Mouse (Mus musculus) CH12F3 (cell line): ENCODE measurements around the gene Lcn8.

Experiments used
- in situ Hi-C: fragments of 300-500 bp; cut with MboI; formaldehyde crosslinking; loops from 2 replicates; pipeline ENCODE4 v1.14.3; 2020; ENCODE audit warnings: low sequenced_read_pairs

The Lcn8 gene

GRCm38 (mm10) chr2:25652902-25653301, at the start of gene Lcn8:
Lcn8 (plus strand) TSS chr2:25653120.
- in situ Hi-C loops = no loop called here

- in situ Hi-C loops = no loop called here
These were observed 44.9 kb upstream of the Lcn8 start, which contains the start of gene Rabl6 for GRCm38 (mm10) chr2:25607761-25608622. Rabl6 (minus strand) TSS chr2:25608521.

- in situ Hi-C loops = no loop called here
These were observed 44.2 kb upstream of the Lcn8 start for GRCm38 (mm10) chr2:25608671-25609070.

DNA sequence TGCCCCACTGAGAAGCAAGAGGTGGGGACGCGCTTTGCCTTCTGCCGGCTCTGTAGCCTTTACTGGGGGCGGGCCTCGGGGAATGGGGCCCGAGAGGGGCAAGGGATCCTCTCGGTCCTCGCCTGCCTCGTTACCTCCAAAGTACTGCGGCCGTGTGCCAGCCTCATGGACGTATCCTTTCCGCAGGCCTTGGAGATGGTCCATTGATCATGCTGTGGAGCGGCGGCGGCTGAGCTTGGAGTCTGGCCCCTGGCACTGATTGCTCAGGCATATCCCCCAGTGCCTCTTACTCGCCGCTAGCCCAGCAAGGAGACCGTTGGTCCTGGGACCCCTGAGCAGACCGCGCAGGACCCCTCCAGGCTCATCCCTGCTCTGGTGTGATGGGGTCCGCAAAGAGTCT, 36.5 kb upstream of the Lcn8 start:
- in situ Hi-C loops = no loop called here

DNA sequence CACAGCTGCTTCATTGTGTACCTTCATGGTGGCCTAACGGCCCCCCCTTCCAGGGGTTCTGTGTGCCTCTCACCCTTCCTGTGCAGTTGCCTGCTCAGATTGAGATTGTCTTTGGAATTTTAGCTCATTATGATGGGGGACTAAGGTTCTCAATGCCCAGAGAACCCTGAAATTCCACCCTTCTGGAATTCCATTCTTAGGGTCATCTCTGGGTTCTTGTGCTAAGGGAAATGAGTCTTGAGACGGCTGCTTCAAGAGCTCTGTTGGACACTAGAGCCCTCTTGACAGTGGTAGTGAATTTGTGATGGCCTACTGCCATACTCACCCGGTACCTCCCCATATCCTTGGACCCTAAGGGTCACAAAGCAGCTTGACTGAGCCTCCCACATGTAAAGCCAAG, 35.3 kb upstream of the Lcn8 start, which contains the start of gene Ccdc183:
Gene Ccdc183, minus strand, starts transcription at position 101 of the 400 bp plus-strand sequence.
- in situ Hi-C loops = no loop called here

- in situ Hi-C loops = no loop called here
These were observed 32.5 kb upstream of the Lcn8 start for GRCm38 (mm10) chr2:25620386-25620785.

DNA sequence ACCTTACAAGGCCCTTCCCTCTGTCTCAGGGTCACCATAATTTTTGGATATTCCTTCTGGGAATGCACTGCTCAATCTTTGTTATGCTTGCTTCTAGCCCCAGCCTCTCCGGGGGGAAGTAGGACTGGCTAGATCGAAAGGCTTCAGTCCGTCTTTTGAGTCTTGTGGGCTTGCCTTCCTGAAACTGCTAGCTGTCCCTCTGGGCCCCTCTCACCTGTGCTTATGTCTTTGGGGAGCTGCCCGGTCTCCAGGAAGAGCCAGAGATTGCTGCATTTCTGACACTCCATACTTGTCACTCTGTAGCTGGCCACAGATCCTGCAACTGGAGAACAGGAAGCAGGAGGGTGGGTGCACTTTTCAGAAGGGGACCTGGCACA, 32.1 kb upstream of the Lcn8 start:
- in situ Hi-C loops = no loop called here

GRCm38 (mm10) chr2:25621229-25622200, 31.4 kb upstream of the Lcn8 start, which contains the start of gene Tmem141:
Tmem141 (minus strand) TSS chr2:25622005.
- in situ Hi-C loops = no loop called here

DNA sequence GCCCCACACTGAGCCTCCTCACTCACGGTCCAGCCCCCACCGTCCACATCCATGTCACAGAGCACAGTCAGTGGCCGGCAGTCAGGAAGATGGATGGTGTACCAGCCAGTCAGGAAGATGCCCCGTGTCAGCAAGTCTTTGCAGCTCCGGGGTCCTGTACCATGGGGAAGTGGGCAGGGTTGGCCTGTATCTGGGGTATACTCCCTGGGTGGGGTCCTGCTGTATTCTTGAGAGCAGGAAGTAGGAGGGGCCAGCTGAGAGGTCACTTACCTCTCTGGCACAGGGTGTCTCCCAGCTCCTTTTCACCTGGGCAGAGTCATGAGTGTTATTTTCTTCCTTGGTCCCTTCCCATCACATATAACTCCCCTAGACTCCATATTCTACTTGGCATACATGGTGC, 26.9 kb upstream of the Lcn8 start:
- in situ Hi-C loops = no loop called here

DNA sequence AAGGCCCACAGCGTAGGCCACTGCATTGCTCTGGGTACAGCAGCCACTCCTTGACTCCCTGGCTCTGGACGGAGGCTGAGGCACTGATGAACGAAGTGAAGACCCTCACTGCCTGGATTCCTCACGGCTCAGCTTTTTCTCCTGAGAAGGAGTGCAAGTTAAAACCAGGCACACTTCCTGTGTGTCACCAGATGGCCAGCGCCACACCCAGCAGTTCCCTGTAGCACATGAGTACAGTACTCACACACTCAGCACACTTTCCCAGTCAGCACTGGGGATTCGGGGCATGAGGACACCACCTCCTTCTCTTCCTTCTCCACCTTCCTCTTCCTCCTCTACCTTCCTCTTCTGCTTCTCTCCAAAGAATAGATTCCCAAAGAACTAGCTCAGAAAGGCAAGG, 25.1 kb upstream of the Lcn8 start, which contains the start of gene Fcna:
Gene Fcna, minus strand, starts transcription at position 220 of the 400 bp plus-strand sequence.
- in situ Hi-C loops = no loop called here

GRCm38 (mm10) chr2:25628738-25629137, 24.2 kb upstream of the Lcn8 start:
- in situ Hi-C loops = no loop called here

DNA sequence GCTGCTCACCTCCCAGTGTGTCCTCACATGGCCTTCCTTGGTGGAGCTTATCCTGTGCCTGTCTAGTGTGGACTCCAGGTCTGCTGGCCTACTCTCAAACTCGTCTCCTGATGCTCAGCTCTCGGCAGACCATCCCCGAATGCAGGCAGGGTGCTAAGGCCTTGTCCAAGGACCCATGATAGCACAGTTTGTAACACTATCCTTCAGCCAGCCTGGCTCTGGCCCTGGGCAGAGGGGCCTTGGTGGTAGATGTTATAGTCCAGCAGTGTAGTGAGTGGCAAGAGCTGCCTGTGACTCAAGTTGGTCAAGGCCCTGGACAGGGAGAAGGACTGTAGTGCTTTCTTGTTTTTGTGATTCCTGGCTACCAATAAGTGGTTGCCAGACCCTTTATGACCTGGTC, 19.3 kb upstream of the Lcn8 start:
- in situ Hi-C loops = no loop called here

- in situ Hi-C loops = no loop called here
These were observed 18.9 kb upstream of the Lcn8 start for GRCm38 (mm10) chr2:25634046-25634445.

- in situ Hi-C loops = no loop called here
These were observed 13.0 kb upstream of the Lcn8 start for GRCm38 (mm10) chr2:25639890-25640289.

DNA sequence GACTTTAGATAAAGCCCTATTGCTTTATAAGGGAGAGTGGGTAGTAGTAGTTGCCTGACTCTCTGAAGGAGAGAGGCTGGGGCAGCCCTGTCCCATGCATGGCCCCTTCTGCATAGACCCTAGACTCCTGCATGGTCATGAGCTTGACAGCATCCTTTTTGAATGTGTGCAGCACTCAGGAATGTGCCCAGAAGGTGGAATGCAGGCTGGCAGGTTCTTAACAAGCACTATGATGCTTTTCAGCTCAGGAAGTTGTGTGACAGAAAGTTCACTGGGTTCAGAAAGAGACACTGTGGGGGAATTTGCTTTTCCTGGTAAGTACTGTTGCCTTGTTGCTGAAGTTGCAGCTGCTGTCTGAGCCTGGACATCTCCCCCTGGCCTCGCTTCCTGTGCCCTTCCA, 1.6 kb downstream of the Lcn8 start:
- in situ Hi-C loops = no loop called here

GRCm38 (mm10) chr2:25656691-25657090, 3.8 kb downstream of the Lcn8 start:
- in situ Hi-C loops = no loop called here

DNA sequence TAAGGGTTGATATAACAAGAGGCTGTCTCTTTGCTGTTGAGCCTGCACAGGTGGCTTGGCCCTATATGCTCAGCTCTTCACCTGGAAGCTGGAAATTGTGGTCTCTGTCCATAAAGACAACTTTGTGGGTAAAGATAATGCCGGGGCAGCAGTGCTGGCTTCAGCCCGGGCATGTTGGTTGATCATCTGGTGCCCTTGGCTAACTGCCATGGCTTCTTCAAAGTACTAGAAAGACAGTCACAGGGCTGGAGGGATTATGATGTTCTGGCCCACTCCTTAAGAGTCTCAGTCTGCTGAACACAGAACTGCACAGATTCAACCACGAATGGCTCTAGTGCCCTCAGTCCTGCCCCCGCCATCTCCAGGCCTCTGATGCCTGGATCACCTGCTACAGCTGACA, 4.3 kb downstream of the Lcn8 start:
- in situ Hi-C loops = no loop called here

- in situ Hi-C loops = no loop called here
These were observed 4.7 kb downstream of the Lcn8 start, which contains the start of gene Lcn5 for GRCm38 (mm10) chr2:25657652-25658051. Lcn5 (plus strand) TSS chr2:25657952.

- in situ Hi-C loops = no loop called here
These were observed 7.4 kb downstream of the Lcn8 start for GRCm38 (mm10) chr2:25660279-25660678.

GRCm38 (mm10) chr2:25661245-25661970, 8.5 kb downstream of the Lcn8 start:
- in situ Hi-C loops = no loop called here

DNA sequence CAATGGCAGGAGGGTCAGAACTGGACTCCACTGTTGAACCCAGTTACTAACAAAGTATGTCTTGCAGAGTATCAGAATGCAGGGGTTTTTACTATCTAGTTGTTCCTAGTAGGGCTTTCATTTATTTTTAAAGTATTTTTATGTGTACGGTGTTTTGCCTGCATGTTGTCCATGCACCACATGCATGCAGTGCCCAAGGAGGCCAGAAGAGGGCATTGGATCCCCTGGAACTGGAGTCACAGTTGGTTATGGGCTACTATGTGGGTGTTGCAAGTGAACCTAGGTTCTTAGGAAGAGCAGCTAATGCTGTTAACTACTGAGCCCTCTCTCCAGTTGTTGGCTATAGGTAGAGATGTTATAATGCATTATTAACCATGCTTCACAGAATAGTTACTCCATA, 10.6 kb downstream of the Lcn8 start:
- in situ Hi-C loops = no loop called here
